Mouse (Mus musculus): Measurements from ENCODE around the gene Dock6. TPM values are rescaled to one million over a fixed set of nuclear protein-coding genes. Genes with fewer than 3 reads are reported as not detected.
A peak's percentile ranks its signal among the peaks of the same experiment; 100 is the strongest.
"Not testable (repeated sequence)": the region's sequence is repeated elsewhere in the genome, so short reads cannot be mapped to it uniquely, and the experiment has no call there.

Dock6 gene
- polyA plus RNA-seq, 1 experiment from 2014 or later = 38.3 TPM

DNA sequence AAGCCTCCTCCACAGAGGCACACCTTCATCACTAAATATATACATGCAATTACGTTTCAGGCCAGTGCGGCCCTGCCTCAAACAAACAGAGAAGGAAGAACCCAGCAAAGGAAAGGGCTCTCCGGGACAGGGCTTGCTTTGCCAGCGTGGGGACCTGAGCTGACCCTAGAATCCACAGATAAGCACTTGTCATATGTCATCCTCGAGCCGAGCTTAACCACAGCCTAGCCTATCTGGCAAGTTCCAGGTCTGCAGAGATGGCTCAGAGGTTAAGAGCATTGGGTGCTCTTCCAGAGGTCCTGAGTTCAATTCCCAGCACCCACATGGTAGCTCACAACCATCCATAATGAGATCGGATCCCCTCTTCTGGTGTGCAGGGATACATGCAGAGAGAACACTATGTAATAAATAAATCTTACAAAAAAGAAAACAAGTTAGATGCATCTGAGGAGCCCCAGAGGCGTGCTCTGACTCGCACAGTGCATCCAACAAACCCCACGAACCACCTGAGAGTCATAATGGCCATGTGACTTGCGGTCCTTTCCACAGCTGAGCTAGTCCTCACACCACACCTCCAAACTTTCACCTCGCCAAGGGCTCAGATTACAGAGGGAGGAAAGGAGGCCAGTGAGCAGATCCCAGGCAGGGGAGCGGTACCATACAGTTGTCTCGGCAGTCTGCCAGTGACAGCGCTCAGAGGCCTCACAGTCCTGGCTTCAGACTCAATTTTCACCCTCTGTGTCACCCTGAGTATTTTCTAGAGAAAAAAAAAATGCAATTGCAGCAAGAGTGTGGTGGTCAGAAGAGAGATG is 70.6 kb downstream of the Dock6 start:
- WGBS = 53% methylated on average over 15 of the region's 15 CpGs
- H3K27ac ChIP-seq = peak overlapping the region; percentile 82

DNA sequence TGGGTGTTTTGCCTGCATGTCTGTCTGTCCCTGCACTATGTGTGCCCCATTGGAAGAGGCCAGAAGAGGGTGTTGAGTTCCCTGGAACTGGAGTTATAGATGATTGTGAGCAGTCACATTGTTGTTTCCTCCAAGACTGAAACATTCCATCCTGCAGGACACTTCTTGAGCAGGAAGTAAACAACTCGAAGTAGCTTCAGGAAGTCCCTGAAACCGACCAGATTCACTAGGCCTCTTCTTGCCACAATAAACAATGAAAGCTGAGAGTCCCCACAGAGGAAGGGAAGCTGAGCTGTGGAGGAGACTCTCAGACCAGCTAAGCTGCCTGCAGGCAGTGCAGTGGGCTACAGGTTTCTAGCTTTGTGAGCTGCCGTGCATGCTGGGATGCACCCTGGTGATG is 74.7 kb downstream of the Dock6 start:
- WGBS = 84% methylated on average over 3 of the region's 3 CpGs
- Histone ChIP-seq H3K36me3 (peaks cover 78% of the 10 kb centered on the region), H3K9ac (no peak overlapping the region), H3K4me1 (replicated peaks) (peaks cover 14% of the 10 kb centered on the region), H3K9me3 (replicated peaks) (no peaks in the 10 kb centered on the region), H3K27ac (no peak overlapping the region), H3K4me3 (no peak overlapping the region), H3K27me3 (no peaks in the 10 kb centered on the region), H3K4me2 (no peak overlapping the region)
- no peak for ATAC-seq (replicated peaks; ENCODE audit: insufficient number of reproducible peaks, insufficient read depth, low FRiP score, low read depth)

More for the DNA sequence above, 70.6 kb downstream of the Dock6 start:
- no peak overlapping the region for H3K4me3 ChIP-seq
- no peak overlapping the region for H3K9ac ChIP-seq
- ATAC-seq (replicated peaks; ENCODE audit: insufficient number of reproducible peaks, insufficient read depth, low FRiP score, low read depth) = peak; percentile 85
- H3K4me2 ChIP-seq = no peak overlapping the region
- peaks cover 47% of the 10 kb centered on the region for H3K36me3 ChIP-seq
- H3K4me1 ChIP-seq (replicated peaks) = peaks cover 22% of the 10 kb centered on the region
- H3K27me3 ChIP-seq = no peaks in the 10 kb centered on the region
- no peaks in the 10 kb centered on the region for H3K9me3 ChIP-seq (replicated peaks)

DNA sequence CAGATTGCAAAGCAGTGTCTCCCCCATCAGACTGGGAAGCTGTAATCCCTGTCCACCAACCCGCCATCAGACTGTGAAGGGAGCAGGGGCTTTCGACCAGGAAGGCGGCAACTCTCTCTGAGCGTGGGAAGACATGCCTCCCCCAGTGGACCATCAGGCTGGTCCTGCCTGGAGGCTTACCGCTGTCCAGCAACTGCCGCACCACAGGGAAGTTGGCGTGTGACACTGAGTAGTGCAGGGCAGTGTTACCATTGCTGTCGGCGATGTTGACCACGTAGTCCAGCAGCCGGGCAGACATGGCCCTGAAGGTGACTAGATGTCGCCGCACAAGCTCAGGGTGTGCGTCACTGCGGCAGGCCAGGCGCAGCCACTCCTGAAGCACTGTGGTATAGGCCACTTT is 78.1 kb downstream of the Dock6 start:
- Histone ChIP-seq H3K4me2 (no peak overlapping the region), H3K36me3 (peaks cover 81% of the 10 kb centered on the region), H3K27me3 (no peaks in the 10 kb centered on the region), H3K4me3 (no peak overlapping the region), H3K27ac (no peak overlapping the region), H3K9ac (no peak overlapping the region), H3K9me3 (replicated peaks) (no peaks in the 10 kb centered on the region), H3K4me1 (replicated peaks) (peaks cover 8% of the 10 kb centered on the region)
- 88% methylated on average over 16 of the region's 16 CpGs for WGBS
- no peak for ATAC-seq (replicated peaks; ENCODE audit: insufficient number of reproducible peaks, insufficient read depth, low FRiP score, low read depth)

GRCm38 (mm10) chr9:21773396-21773795 is 79.0 kb downstream of the Dock6 start:
- Histone ChIP-seq H3K36me3 (peaks cover 77% of the 10 kb centered on the region), H3K4me1 (replicated peaks) (peaks cover 17% of the 10 kb centered on the region)
- not testable (repeated sequence) for H3K27me3 ChIP-seq; H3K27ac ChIP-seq; H3K9me3 ChIP-seq (replicated peaks); H3K4me2 ChIP-seq; H3K4me3 ChIP-seq; ATAC-seq (replicated peaks; ENCODE audit: insufficient number of reproducible peaks, insufficient read depth, low FRiP score, low read depth); H3K9ac ChIP-seq
- WGBS = 77% methylated on average over 5 of the region's 5 CpGs

DNA sequence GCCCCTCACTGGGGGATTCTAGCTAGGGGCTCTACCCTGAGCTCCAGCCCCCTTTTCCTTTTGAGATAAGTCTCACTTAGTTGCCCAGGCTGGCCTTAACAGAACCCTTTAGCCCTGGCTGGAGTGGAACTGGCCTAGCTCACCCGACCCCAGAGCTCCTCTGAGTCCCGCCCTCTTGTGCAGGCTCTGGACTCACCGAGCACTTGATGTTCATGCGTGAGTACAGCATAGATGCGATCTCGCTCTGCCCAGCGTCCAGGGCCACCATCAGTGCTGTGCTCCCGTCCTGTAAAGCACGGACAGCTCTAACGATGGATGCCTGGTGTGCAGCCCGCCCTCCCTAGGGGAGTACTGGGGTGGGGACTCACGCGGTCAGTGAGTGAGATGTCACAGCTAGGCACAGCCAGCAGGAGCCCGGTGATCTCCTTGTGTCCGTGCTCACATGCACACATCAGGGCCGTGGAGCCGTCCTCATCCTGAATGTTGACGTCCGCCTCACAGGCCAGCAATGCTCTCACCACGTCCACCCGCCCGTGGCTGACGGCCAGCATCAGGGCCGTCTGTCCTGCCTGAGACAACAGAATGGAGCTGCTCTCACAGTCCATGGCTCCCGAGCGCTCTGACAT is 82.8 kb downstream of the Dock6 start:
- H3K4me2 ChIP-seq = no peak overlapping the region
- H3K4me1 ChIP-seq (replicated peaks) = peaks cover 28% of the 10 kb centered on the region
- H3K27me3 ChIP-seq = no peaks in the 10 kb centered on the region
- no peaks in the 10 kb centered on the region for H3K9me3 ChIP-seq (replicated peaks)
- peaks cover 46% of the 10 kb centered on the region for H3K36me3 ChIP-seq
- H3K27ac ChIP-seq = peak overlapping the region; percentile 87
- H3K4me3 ChIP-seq = no peak overlapping the region
- H3K9ac ChIP-seq = no peak overlapping the region
- ATAC-seq (replicated peaks; ENCODE audit: insufficient number of reproducible peaks, insufficient read depth, low FRiP score, low read depth) = peak; percentile 48
- 46% methylated on average over 26 of the region's 26 CpGs for WGBS

GRCm38 (mm10) chr9:21768511-21769411 is 83.7 kb downstream of the Dock6 start:
- peak overlapping the region; percentile 25 for H3K9ac ChIP-seq
- no peaks in the 10 kb centered on the region for H3K9me3 ChIP-seq (replicated peaks)
- peak overlapping the region; percentile 87 for H3K27ac ChIP-seq
- 0 out of 2 replicates have a peak overlapping the region, but pooled peaks have one; percentile 3 for H3K4me2 ChIP-seq
- H3K4me1 ChIP-seq (replicated peaks) = peaks cover 31% of the 10 kb centered on the region
- peaks cover 36% of the 10 kb centered on the region for H3K36me3 ChIP-seq
- 26% methylated on average over 13 of the region's 13 CpGs for WGBS
- peak; percentile 72 for ATAC-seq (replicated peaks; ENCODE audit: insufficient number of reproducible peaks, insufficient read depth, low FRiP score, low read depth)
- no peaks in the 10 kb centered on the region for H3K27me3 ChIP-seq
- no peak overlapping the region for H3K4me3 ChIP-seq

- Histone ChIP-seq H3K4me1 (replicated peaks) (peaks cover 37% of the 10 kb centered on the region), H3K27ac (peak overlapping the region; percentile 87), H3K4me3 (no peak overlapping the region), H3K9me3 (replicated peaks) (no peaks in the 10 kb centered on the region), H3K4me2 (no peak overlapping the region), H3K36me3 (peaks cover 30% of the 10 kb centered on the region), H3K9ac (no peak overlapping the region), H3K27me3 (no peaks in the 10 kb centered on the region)
- peak; percentile 53 for ATAC-seq (replicated peaks; ENCODE audit: insufficient number of reproducible peaks, insufficient read depth, low FRiP score, low read depth)
- 55% methylated on average over 11 of the region's 11 CpGs for whole genome bisulfite sequencing
Observed at GRCm38 (mm10) chr9:21767896-21768295, 84.5 kb downstream of the Dock6 start.

DNA sequence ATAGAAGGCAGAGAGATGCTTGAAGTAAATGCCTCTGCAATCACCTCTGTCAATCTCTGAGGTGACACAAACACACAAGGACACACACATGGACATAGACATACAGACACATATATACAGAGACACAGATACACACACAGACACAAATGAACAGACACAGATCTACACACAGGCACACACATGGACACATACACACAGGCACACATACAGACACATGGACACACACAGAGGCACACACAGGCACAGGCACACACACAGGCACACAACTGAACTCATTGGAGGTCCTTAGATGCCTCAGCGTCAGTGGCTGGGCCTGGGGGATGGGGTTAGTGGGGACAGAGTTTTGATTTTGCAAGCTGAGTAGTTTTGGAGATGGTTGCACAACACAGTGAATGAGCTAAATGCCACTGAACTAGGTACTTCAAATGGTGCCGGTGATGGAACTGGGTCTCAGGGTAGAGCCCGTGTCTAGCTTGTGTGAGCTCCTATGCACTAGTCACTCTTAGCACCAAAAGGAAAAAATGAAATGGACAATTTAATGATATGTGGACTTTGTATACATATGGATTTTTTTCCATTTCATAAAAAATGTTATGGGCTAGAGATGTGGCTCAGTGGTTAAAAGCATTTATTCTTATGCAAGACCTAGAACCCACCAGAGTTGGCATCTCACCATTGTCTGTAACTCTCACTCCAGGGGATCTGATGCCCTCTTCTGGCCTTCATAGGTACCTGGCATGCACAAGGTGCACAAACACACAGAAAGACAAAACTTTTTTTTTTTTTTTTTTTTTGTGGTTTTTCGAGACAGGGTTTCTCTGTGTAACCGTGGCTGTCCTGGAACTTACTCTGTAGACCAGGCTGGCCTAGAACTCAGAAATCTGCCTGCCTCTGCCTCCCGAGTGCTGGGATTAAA is 88.1 kb downstream of the Dock6 start:
- Histone ChIP-seq H3K9ac (no peak overlapping the region), H3K9me3 (replicated peaks) (no peaks in the 10 kb centered on the region), H3K36me3 (peaks cover 6% of the 10 kb centered on the region; the same call in 1 of the 2 replicates), H3K27me3 (no peaks in the 10 kb centered on the region), H3K27ac (no peak overlapping the region), H3K4me1 (replicated peaks) (peaks cover 40% of the 10 kb centered on the region), H3K4me3 (no peak overlapping the region), H3K4me2 (no peak overlapping the region)
- ATAC-seq (replicated peaks; ENCODE audit: insufficient number of reproducible peaks, insufficient read depth, low FRiP score, low read depth) = no peak
- WGBS = 85% methylated on average over 6 of the region's 6 CpGs

- Histone ChIP-seq H3K36me3 (no peaks in the 10 kb centered on the region), H3K27ac (peak overlapping the region; percentile 72), H3K9ac (no peak overlapping the region), H3K4me3 (no peak overlapping the region), H3K4me2 (peak overlapping the region; percentile 15; the same call in 1 of the 2 replicates), H3K9me3 (replicated peaks) (no peaks in the 10 kb centered on the region), H3K27me3 (no peaks in the 10 kb centered on the region), H3K4me1 (replicated peaks) (peaks cover 31% of the 10 kb centered on the region)
- ATAC-seq (replicated peaks; ENCODE audit: insufficient number of reproducible peaks, insufficient read depth, low FRiP score, low read depth) = no peak
Observed at GRCm38 (mm10) chr9:21762135-21762534, 90.3 kb downstream of the Dock6 start.
